Mouse (Mus musculus): Measurements from ENCODE around the gene Tbcd.

- TF ChIP-seq CTCF (conservative IDR thresholded peaks at IDR 0.05; ENCODE audit: low read length), result no peak
- no peak for TF ChIP-seq POU5F1 (IDR thresholded peaks at IDR 0.05; ENCODE audit: borderline replicate concordance, low read length)
Observed at GRCm38 (mm10) chr11:121617371-121617770, 165.6 kb downstream of the Tbcd start.
